Mouse (Mus musculus): ENCODE data around the gene Smok3a.

GRCm38 (mm10) chr5:137981300-137981699 lies 39.8 kb upstream of the Smok3a start, which contains the start of gene Azgp1:
- TF ChIP-seq POLR2A (IDR thresholded peaks at IDR 0.05; ENCODE audit: extremely low read depth, insufficient read depth, low read length): peak; percentile 95
- TF ChIP-seq CTCF (IDR thresholded peaks at IDR 0.05; ENCODE audit: low read depth, low read length): no peak

Measured in liver, adult 2 months (tissue).